Mouse (Mus musculus) activated CD4-positive, CD25-positive, alpha-beta regulatory T cell (primary cell): ENCODE data around the gene Clspn. TPM values are rescaled to one million over a fixed set of nuclear protein-coding genes. Genes with fewer than 3 reads are reported as not detected.

Experiments
- polyA plus RNA-seq, 2 experiments: library from polyadenylated mRNA; unstranded; fragments of 100-300 nt; shearing (Covaris generic); gene quantifications; one replicate each; pipeline ENCODE4 v1.2.1; 2017

The Clspn gene
- 10 to 100 TPM in 1 of 2 experiments, 1 to 10 TPM in 1; 8.4 to 10.6 TPM for polyA plus RNA-seq

GRCm38 (mm10) chr4:126556809-126557711, at the start of gene Clspn:
Clspn (plus strand) TSS chr4:126556935.

GRCm38 (mm10) chr4:126532827-126533728, 23.7 kb upstream of the Clspn start, which contains the start of gene Ago4:
Ago4 (minus strand) TSS chr4:126533472.

GRCm38 (mm10) chr4:126609606-126610181, 53.0 kb downstream of the Clspn start, which contains the start of gene 5730409E04Rik:
5730409E04Rik (plus strand) TSS chr4:126609818.

Other genes starting within 250 kb of the Clspn start
- 10 to 100 TPM; 50.5 to 59.0 TPM for gene Adprhl2, start 235.2 kb upstream of the Clspn start, polyA plus RNA-seq
- gene Tekt2, start 231.2 kb upstream of the Clspn start, polyA plus RNA-seq, result under 1 TPM; 0.19 to 0.85 TPM
- 10 to 100 TPM; 13.5 to 28.4 TPM for gene Ago3, start 127.4 kb upstream of the Clspn start, polyA plus RNA-seq
- 10 to 100 TPM in 1 of 2 experiments, 1 to 10 TPM in 1; 4.3 to 10.1 TPM for gene Ago1, start 88.4 kb upstream of the Clspn start, polyA plus RNA-seq
- under 1 TPM; 0.21 to 0.48 TPM for gene Ago4, start 23.5 kb upstream of the Clspn start, polyA plus RNA-seq
- under 1 TPM; 0.07 to 0.12 TPM for gene 5730409E04Rik, start 52.9 kb downstream of the Clspn start, polyA plus RNA-seq
- gene Psmb2, start 120.7 kb downstream of the Clspn start, polyA plus RNA-seq, result 100 to 1,000 TPM; 360 to 418 TPM
- gene Tfap2e, start 179.3 kb downstream of the Clspn start, polyA plus RNA-seq, result not detected
- gene Ncdn, start 196.5 kb downstream of the Clspn start, polyA plus RNA-seq, result 10 to 100 TPM; 35.5 to 44.0 TPM
- 10 to 100 TPM; 25.4 to 38.1 TPM for gene AU040320, start 196.6 kb downstream of the Clspn start, polyA plus RNA-seq